Mouse (Mus musculus) stomach, embryonic 16.5 days (tissue): ENCODE results near the gene Ephb2. TPM values are rescaled to one million over a fixed set of nuclear protein-coding genes. Genes with fewer than 3 reads are reported as not detected.

Experiments used
- ATAC-seq: fragments of 200-750 bp; cut with Nextera tagmentation; 2 replicates; pipeline ENCODE4 v1.8.0; 2017; ENCODE audit warnings: moderate number of reproducible peaks, moderate TSS enrichment; ENCODE audit not compliant: insufficient read depth, low FRiP score
- H3K27ac ChIP-seq: fragments of 300-500 bp; sonication (generic); 2 replicates; pipeline ENCODE4 v1.5.1; 2014; ENCODE audit warnings: low read length
- H3K27me3 ChIP-seq: fragments of 300-500 bp; sonication (generic); 2 replicates; pipeline ENCODE4 v1.6.1; 2014; ENCODE audit warnings: low read length, control low read depth, mixed read lengths; ENCODE audit not compliant: control insufficient read depth, insufficient read depth
- H3K36me3 ChIP-seq: fragments of 300-500 bp; sonication (generic); 2 replicates; pipeline ENCODE4 v1.6.1; 2014; ENCODE audit warnings: low read length; ENCODE audit not compliant: control insufficient read depth, insufficient read depth
- H3K4me1 ChIP-seq: fragments of 300-500 bp; sonication (generic); 2 replicates; pipeline ENCODE4 v1.6.1; 2014; ENCODE audit warnings: low read length, control low read depth, mixed read lengths; ENCODE audit not compliant: control insufficient read depth, insufficient read depth
- H3K4me2 ChIP-seq: fragments of 300-500 bp; sonication (generic); 2 replicates; pipeline ENCODE4 v1.6.1; 2014; ENCODE audit warnings: low read depth, low read length, mixed read lengths
- H3K4me3 ChIP-seq: fragments of 300-500 bp; sonication (generic); replicated peaks from 2 replicates; pipeline ENCODE4 v1.5.1; 2014; ENCODE audit warnings: mild to moderate bottlenecking, low read length
- H3K9ac ChIP-seq: fragments of 300-500 bp; sonication (generic); 2 replicates; pipeline ENCODE4 v1.6.1; 2014; ENCODE audit warnings: low read length
- H3K9me3 ChIP-seq: fragments of 300-500 bp; sonication (generic); replicated peaks from 2 replicates; pipeline ENCODE4 v1.6.1; 2016; ENCODE audit warnings: low read length, control low read depth; ENCODE audit not compliant: control insufficient read depth
- WGBS: fragments of 180-500 bp; shearing (Covaris S2); extraction: QIAGEN DNeasy Blood & Tissue Kit; methylation state at CpG from one replicate; pipeline ENCODE4 v1.1.7; 2014; 5-methylcytosine and 5-hydroxymethylcytosine counted together
- microRNA-seq: library from miRNA; unstranded; fragments of <30 nt; microRNA quantifications from one replicate; pipeline ENCODE4, GENCODE M21; 2016
- polyA plus RNA-seq: library from polyadenylated mRNA; unstranded; fragments of >200 nt; fragmentation: Nextera tagmentation; extraction: Ambion mirVana; gene quantifications from 2 replicates; pipeline ENCODE4 v1.2.1, GENCODE M21; 2015

Ephb2 gene
- polyA plus RNA-seq, 1 experiment from 2014 or later = 3.8 TPM

- no peaks in the 10 kb centered on the region for H3K9me3 ChIP-seq
These were observed 233.2 kb downstream of the Ephb2 start, which contains the start of gene Kdm1a for GRCm38 (mm10) chr4:136602568-136602967. Gene Kdm1a, minus strand, starts transcription at chr4:136602723.

GRCm38 (mm10) chr4:136602018-136602554 lies 233.7 kb downstream of the Ephb2 start:
- no peaks in the 10 kb centered on the region for H3K9me3 ChIP-seq
- under 1% methylated on average over 64 of the region's 68 CpGs for WGBS
- peaks cover 13% of the 10 kb centered on the region for H3K4me1 ChIP-seq
- H3K9ac ChIP-seq = peak overlapping the region; percentile 99
- H3K4me2 ChIP-seq = peak overlapping the region; percentile 76
- no peaks in the 10 kb centered on the region for H3K36me3 ChIP-seq
- ATAC-seq = peak; percentile 55
- peak overlapping the region; percentile 89 for H3K27ac ChIP-seq
- peak overlapping the region; percentile 98 for H3K4me3 ChIP-seq
- H3K27me3 ChIP-seq = no peaks in the 10 kb centered on the region

More at GRCm38 (mm10) chr4:136602568-136602967, 233.2 kb downstream of the Ephb2 start, which contains the start of gene Kdm1a:
- H3K27ac ChIP-seq = peak within 1 kb of the TSS; percentile 89
- peak within 1 kb of the TSS; percentile 76 for H3K4me2 ChIP-seq
- peak; percentile 90 for ATAC-seq
- peaks cover 13% of the 10 kb centered on the region for H3K4me1 ChIP-seq
- H3K9ac ChIP-seq = peak within 1 kb of the TSS; percentile 99
- WGBS = under 1% methylated on average over 43 of the region's 45 CpGs
- H3K27me3 ChIP-seq = no peaks in the 10 kb centered on the region
- H3K4me3 ChIP-seq = peak within 1 kb of the TSS; percentile 98
- H3K36me3 ChIP-seq = no peaks in the 10 kb centered on the region

GRCm38 (mm10) chr4:136601476-136601875 lies 234.3 kb downstream of the Ephb2 start:
- Histone ChIP-seq H3K4me2 (peak overlapping the region; percentile 76), H3K4me3 (peak overlapping the region; percentile 98), H3K36me3 (no peaks in the 10 kb centered on the region), H3K4me1 (peaks cover 13% of the 10 kb centered on the region), H3K27me3 (no peaks in the 10 kb centered on the region), H3K9me3 (no peaks in the 10 kb centered on the region), H3K9ac (peak overlapping the region; percentile 99), H3K27ac (peak overlapping the region; percentile 89)
- under 1% methylated on average over 13 of the region's 13 CpGs for WGBS
- no peak for ATAC-seq

GRCm38 (mm10) chr4:136600536-136600935 lies 235.3 kb downstream of the Ephb2 start:
- H3K4me1 ChIP-seq = peaks cover 13% of the 10 kb centered on the region
- H3K27me3 ChIP-seq = no peaks in the 10 kb centered on the region
- peak overlapping the region; percentile 98 for H3K4me3 ChIP-seq
- H3K36me3 ChIP-seq = no peaks in the 10 kb centered on the region
- no peak overlapping the region for H3K27ac ChIP-seq
- H3K4me2 ChIP-seq = peak overlapping the region; percentile 76
- H3K9me3 ChIP-seq = no peaks in the 10 kb centered on the region
- no peak for ATAC-seq
- peak overlapping the region; percentile 50; the same call in 1 of the 2 replicates for H3K9ac ChIP-seq
- WGBS = 81% methylated on average over 2 of the region's 2 CpGs

- Histone ChIP-seq H3K27me3 (no peaks in the 10 kb centered on the region), H3K9me3 (no peaks in the 10 kb centered on the region), H3K36me3 (no peaks in the 10 kb centered on the region), H3K4me1 (peaks cover 13% of the 10 kb centered on the region), H3K9ac (no peak overlapping the region), H3K27ac (no peak overlapping the region), H3K4me3 (no peak overlapping the region), H3K4me2 (no peak overlapping the region)
- 95% methylated on average over 3 of the region's 3 CpGs for WGBS
- ATAC-seq = no peak
These were observed 235.9 kb downstream of the Ephb2 start for GRCm38 (mm10) chr4:136599869-136600268.

- Histone ChIP-seq H3K9me3 (no peaks in the 10 kb centered on the region), H3K4me1 (peaks cover 20% of the 10 kb centered on the region), H3K9ac (no peak overlapping the region), H3K4me3 (no peak overlapping the region), H3K27me3 (no peaks in the 10 kb centered on the region), H3K4me2 (no peak overlapping the region), H3K36me3 (no peaks in the 10 kb centered on the region), H3K27ac (no peak overlapping the region)
- no peak for ATAC-seq
- WGBS = 79% methylated on average over 7 of the region's 7 CpGs
These were observed 237.4 kb downstream of the Ephb2 start for GRCm38 (mm10) chr4:136598268-136598876.

Small RNAs within 50 kb of the gene (microRNA-seq; reads per million reads assigned to microRNA genes)
- not detected for gene Gm22180

Other genes with a start within 250 kb of the Ephb2 start
- 17.1 and 18.9 TPM in 2 replicates for gene Kdm1a, start 233.3 kb downstream of the Ephb2 start, polyA plus RNA-seq
- not detected in 2 replicates for gene Tex46, start 225.6 kb downstream of the Ephb2 start, polyA plus RNA-seq
- not detected in 2 replicates for gene Lactbl1, start 213.4 kb downstream of the Ephb2 start, polyA plus RNA-seq
- 72.6 and 79.3 TPM in 2 replicates for gene C1qb, start 50.2 kb upstream of the Ephb2 start, polyA plus RNA-seq
- gene C1qc, start 57.1 kb upstream of the Ephb2 start, polyA plus RNA-seq = 28.4 and 29.3 TPM in 2 replicates
- 60.6 and 76.6 TPM in 2 replicates for gene C1qa, start 62.8 kb upstream of the Ephb2 start, polyA plus RNA-seq
- 0.39 TPM in 2 replicates for gene Epha8, start 120.8 kb upstream of the Ephb2 start, polyA plus RNA-seq
- gene Zbtb40, start 212.8 kb upstream of the Ephb2 start, polyA plus RNA-seq = 3.5 and 4.2 TPM in 2 replicates